Mouse (Mus musculus): ENCODE results near the gene Eif3l. TPM values are rescaled to one million over a fixed set of nuclear protein-coding genes. Genes with fewer than 3 reads are reported as not detected.

Eif3l gene
- total RNA-seq, 2 experiments from 2014 or later = 46.6 to 52.6 TPM

GRCm38 (mm10) chr15:79143316-79143715 is 68.3 kb downstream of the Eif3l start:
- no peak for DNase-seq
- intact Hi-C loops (cut with DNase I) = no loop called here

Other genes with a start within 250 kb of the Eif3l start
- 10 to 100 TPM in 1 of 2 experiments, 1 to 10 TPM in 1; 9.4 to 10.7 TPM for gene Cdc42ep1, start 232.6 kb upstream of the Eif3l start, total RNA-seq (2021)
- gene Lgals2, start 219.7 kb upstream of the Eif3l start, total RNA-seq (2021) = not detected
- 10 to 100 TPM; 34.1 to 34.9 TPM for gene Gga1, start 198.0 kb upstream of the Eif3l start, total RNA-seq (2021)
- gene Gm49510, start 175.5 kb upstream of the Eif3l start, total RNA-seq (2021) = not detected
- gene Sh3bp1, start 175.4 kb upstream of the Eif3l start, total RNA-seq (2021) = 1 to 10 TPM; 2.0 to 2.1 TPM
- gene Pdxp, start 161.3 kb upstream of the Eif3l start, total RNA-seq (2021) = 1 to 10 TPM; 1.9 to 2.0 TPM
- 100 to 1,000 TPM; 188 to 289 TPM for gene Lgals1, start 148.5 kb upstream of the Eif3l start, total RNA-seq (2021)
- 10 to 100 TPM; 22.1 to 22.6 TPM for gene Nol12, start 140.2 kb upstream of the Eif3l start, total RNA-seq (2021)
- gene Triobp, start 127.5 kb upstream of the Eif3l start, total RNA-seq (2021) = 10 to 100 TPM; 35.6 to 42.3 TPM
- 10 to 100 TPM; 71.1 to 87.4 TPM for gene H1f0, start 46.7 kb upstream of the Eif3l start, total RNA-seq (2021)
- gene Galr3, start 33.3 kb upstream of the Eif3l start, total RNA-seq (2021) = not detected
- 1 to 10 TPM; 2.7 to 4.3 TPM for gene Ankrd54, start 12.3 kb upstream of the Eif3l start, total RNA-seq (2021)
- 10 to 100 TPM; 11.8 to 13.5 TPM for gene Micall1, start 33.7 kb downstream of the Eif3l start, total RNA-seq (2021)
- gene Polr2f, start 65.8 kb downstream of the Eif3l start, total RNA-seq (2021) = 10 to 100 TPM; 65.9 to 67.1 TPM
- gene 1700088E04Rik, start 66.1 kb downstream of the Eif3l start, total RNA-seq (2021) = 1 to 10 TPM in 1 of 2 experiments, under 1 TPM in 1; 0.66 to 1.2 TPM
- 1 to 10 TPM in 1 of 2 experiments, under 1 TPM in 1; 0.97 to 1.8 TPM for gene Sox10, start 90.1 kb downstream of the Eif3l start, total RNA-seq (2021)
- gene Pick1, start 154.0 kb downstream of the Eif3l start, total RNA-seq (2021) = 10 to 100 TPM; 26.9 to 30.9 TPM
- under 1 TPM in 1 of 2 experiments, not detected in 1; 0.46 TPM for gene Gm49486, start 154.2 kb downstream of the Eif3l start, total RNA-seq (2021)
- under 1 TPM in 1 of 2 experiments, not detected in 1; 0.18 TPM for gene Slc16a8, start 179.6 kb downstream of the Eif3l start, total RNA-seq (2021)
- gene Baiap2l2, start 210.4 kb downstream of the Eif3l start, total RNA-seq (2021) = 1 to 10 TPM; 1.0 to 1.5 TPM

Data from gastrocnemius, postnatal 36 days (tissue).